Comparison of ENCODE assay signal across 24 mouse cellular contexts in the genomic region with DNA sequence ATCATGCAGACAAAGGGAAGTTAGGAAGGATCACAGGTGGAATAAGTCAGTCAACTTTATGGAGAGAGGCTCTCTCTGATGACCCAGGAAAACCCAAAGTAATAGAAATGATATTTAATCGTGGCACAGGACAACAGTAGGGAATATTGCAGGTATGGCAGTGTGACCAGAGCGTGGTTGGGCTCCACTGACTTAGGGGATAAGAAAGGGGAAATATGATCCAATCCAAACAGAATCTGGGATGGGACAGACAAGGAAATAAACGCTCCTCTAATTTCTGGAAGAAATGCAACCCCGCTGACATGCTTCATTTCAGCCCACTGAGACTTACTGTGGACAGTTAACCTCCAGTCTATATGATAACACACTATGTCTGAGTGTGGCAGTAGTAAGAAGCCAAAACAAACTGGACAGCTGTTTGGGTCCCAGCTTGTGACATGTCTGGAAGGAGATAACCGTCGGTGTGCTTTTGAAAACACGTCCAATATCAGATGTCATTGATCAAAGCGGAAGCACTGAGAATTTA.
A peak's percentile ranks its signal among the peaks of the same experiment; 100 is the strongest.
DNase-seq lines count a peak whose midpoint lies in the region; ATAC-seq and TF ChIP-seq lines count a peak whose summit lies in the region.
"Had no signal": no experiment of that assay in that cellular context is flagged by ENCODE, and none has a peak within 500 bp of the region (broad histone marks: within the 10 kb centered on the region; RNA-seq: fewer than 3 reads in every experiment).

No protein-coding gene starts in this region.

- H3K9me3 ChIP-seq in embryonic facial prominence, embryonic 13.5 days, result peaks cover 3% of the 10 kb centered on the region; the same call in 1 of the 2 replicates
- no peaks in the 10 kb centered on the region for H3K9me3 ChIP-seq in embryonic facial prominence, embryonic 10.5 days
- H3K9me3 ChIP-seq in kidney, embryonic 14.5 days (ENCODE audit: control insufficient read depth, low read length), result no peaks in the 10 kb centered on the region; the same call in 1 of the 2 replicates
- no peaks in the 10 kb centered on the region for H3K9me3 ChIP-seq in kidney, postnatal 0 days (replicated peaks; ENCODE audit: low read length)
- 0 out of 2 replicates have a peak, but pooled peaks cover 4% of the 10 kb centered on the region for H3K9me3 ChIP-seq in embryonic facial prominence, embryonic 14.5 days (ENCODE audit: control insufficient read depth, low read length)
- H3K9me3 ChIP-seq: heart, embryonic 10.5 days; heart, embryonic 13.5 days; hindbrain, embryonic 12.5 days had no signal

- no peak for TF ChIP-seq CTCF in kidney, postnatal 0 days (IDR thresholded peaks at IDR 0.05; ENCODE audit: low read depth)

- H3K4me3 ChIP-seq in embryonic facial prominence, embryonic 13.5 days, result no peak overlapping the region
- H3K4me3 ChIP-seq in embryonic facial prominence, embryonic 10.5 days, result no peak overlapping the region
- no peak overlapping the region for H3K4me3 ChIP-seq in kidney, embryonic 14.5 days (ENCODE audit: low read length)
- H3K4me3 ChIP-seq in kidney, postnatal 0 days (replicated peaks; ENCODE audit: low read depth, low read length), result no peak overlapping the region
- no peak overlapping the region for H3K4me3 ChIP-seq in embryonic facial prominence, embryonic 14.5 days (ENCODE audit: low read depth, low read length)
- H3K4me3 ChIP-seq: embryonic facial prominence, embryonic 12.5 days; forebrain, embryonic 13.5 days; gastrocnemius, adult 2 months; heart, adult 2 months; heart, embryonic 10.5 days; heart, embryonic 13.5 days; hindbrain, embryonic 12.5 days; hindbrain, embryonic 15.5 days had no signal

- H3K36me3 ChIP-seq in embryonic facial prominence, embryonic 13.5 days, result no peaks in the 10 kb centered on the region
- no peaks in the 10 kb centered on the region for H3K36me3 ChIP-seq in embryonic facial prominence, embryonic 10.5 days (replicated peaks)
- H3K36me3 ChIP-seq in kidney, embryonic 14.5 days (ENCODE audit: control insufficient read depth, insufficient read depth, low read length), result no peaks in the 10 kb centered on the region
- no peaks in the 10 kb centered on the region for H3K36me3 ChIP-seq in kidney, postnatal 0 days (ENCODE audit: insufficient read depth, low read length)
- no peaks in the 10 kb centered on the region for H3K36me3 ChIP-seq in embryonic facial prominence, embryonic 14.5 days (ENCODE audit: control insufficient read depth, insufficient read depth, low read length)
- H3K36me3 ChIP-seq: embryonic facial prominence, embryonic 12.5 days; heart, embryonic 10.5 days; heart, embryonic 13.5 days; hindbrain, embryonic 12.5 days; hindbrain, embryonic 15.5 days had no signal

- H3K4me1 ChIP-seq in embryonic facial prominence, embryonic 13.5 days, result peaks cover 22% of the 10 kb centered on the region
- peaks cover 26% of the 10 kb centered on the region for H3K4me1 ChIP-seq in embryonic facial prominence, embryonic 10.5 days
- no peaks in the 10 kb centered on the region for H3K4me1 ChIP-seq in kidney, embryonic 14.5 days (ENCODE audit: control insufficient read depth, insufficient read depth, low read length)
- H3K4me1 ChIP-seq in kidney, postnatal 0 days (replicated peaks; ENCODE audit: insufficient read depth, low read length), result no peaks in the 10 kb centered on the region
- no peaks in the 10 kb centered on the region for H3K4me1 ChIP-seq in embryonic facial prominence, embryonic 14.5 days (ENCODE audit: control insufficient read depth, insufficient read depth, low read length)
- H3K4me1 ChIP-seq: forebrain, embryonic 13.5 days; heart, embryonic 10.5 days; heart, embryonic 13.5 days; hindbrain, embryonic 15.5 days had no signal

- H3K4me2 ChIP-seq in embryonic facial prominence, embryonic 13.5 days, result no peak overlapping the region
- no peak overlapping the region for H3K4me2 ChIP-seq in kidney, embryonic 14.5 days (replicated peaks; ENCODE audit: low read depth, low read length)
- H3K4me2 ChIP-seq in kidney, postnatal 0 days (ENCODE audit: low read length), result no peak overlapping the region
- H3K4me2 ChIP-seq in embryonic facial prominence, embryonic 14.5 days (ENCODE audit: low read depth, low read length), result no peak overlapping the region
- H3K4me2 ChIP-seq: embryonic facial prominence, embryonic 12.5 days; forebrain, embryonic 13.5 days; heart, embryonic 13.5 days; hindbrain, embryonic 12.5 days; hindbrain, embryonic 15.5 days had no signal

- H3K27ac ChIP-seq in embryonic facial prominence, embryonic 13.5 days, result peak overlapping the region; percentile 75
- no peak overlapping the region for H3K27ac ChIP-seq in embryonic facial prominence, embryonic 10.5 days (replicated peaks)
- 0 out of 2 replicates have a peak overlapping the region, but pooled peaks have one; percentile 66 for H3K27ac ChIP-seq in kidney, embryonic 14.5 days (ENCODE audit: low read depth, low read length)
- H3K27ac ChIP-seq in kidney, postnatal 0 days, result no peak overlapping the region
- H3K27ac ChIP-seq in embryonic facial prominence, embryonic 14.5 days (replicated peaks; ENCODE audit: low read depth, low read length), result peak overlapping the region; percentile 16; the same call in 1 of the 2 replicates
- H3K27ac ChIP-seq: embryonic facial prominence, embryonic 12.5 days; forebrain, embryonic 13.5 days; gastrocnemius, adult 2 months; heart, adult 2 months; heart, embryonic 10.5 days; heart, embryonic 13.5 days; hindbrain, embryonic 12.5 days; hindbrain, embryonic 15.5 days had no signal

- ATAC-seq in embryonic facial prominence, embryonic 13.5 days (ENCODE audit: insufficient number of reproducible peaks, insufficient read depth, low FRiP score, low TSS enrichment, low read depth), result no peak
- ATAC-seq in kidney, embryonic 14.5 days (ENCODE audit: low FRiP score, low TSS enrichment), result peak; percentile 82
- no peak for ATAC-seq in kidney, postnatal 0 days (replicated peaks; ENCODE audit: low FRiP score, low read depth)
- ATAC-seq in embryonic facial prominence, embryonic 14.5 days (ENCODE audit: low read depth), result no peak
- ATAC-seq: activated CD4-positive, CD25-positive, alpha-beta regulatory T cell, adult 4 months; forebrain, embryonic 13.5 days; forebrain, embryonic 16.5 days had no signal

- DNase-seq in embryonic facial prominence, embryonic 10.5 days (ENCODE audit: low spot score), result no peak
- DNase-seq in kidney, adult 18-20 months, result no peak
- peak; percentile 59 for DNase-seq in kidney, postnatal 0 days (ENCODE audit: low spot score)
- DNase-seq in kidney, postnatal 36 days, result no peak
- no peak for DNase-seq in embryonic facial prominence, embryonic 14.5 days (ENCODE audit: low spot score)
- no peak for DNase-seq in gastrocnemius, postnatal 10 days
- DNase-seq: adrenal gland, adult 8-10 months; adrenal gland, postnatal 25 days; cerebellum, adult 9-10 months; cerebellum, postnatal 14 days; gastrocnemius, adult 2 months; gastrocnemius, postnatal 25 days; heart, postnatal 14 days had no signal

- H3K27me3 ChIP-seq in embryonic facial prominence, embryonic 13.5 days, result no peaks in the 10 kb centered on the region
- no peaks in the 10 kb centered on the region for H3K27me3 ChIP-seq in embryonic facial prominence, embryonic 10.5 days (replicated peaks; ENCODE audit: low read depth, poor library complexity, severe bottlenecking)
- no peaks in the 10 kb centered on the region for H3K27me3 ChIP-seq in kidney, embryonic 14.5 days (ENCODE audit: control insufficient read depth, insufficient read depth, low read length)
- no peaks in the 10 kb centered on the region for H3K27me3 ChIP-seq in kidney, postnatal 0 days (ENCODE audit: insufficient read depth, low read length)
- H3K27me3 ChIP-seq in embryonic facial prominence, embryonic 14.5 days (replicated peaks; ENCODE audit: control insufficient read depth, insufficient read depth, low read length), result no peaks in the 10 kb centered on the region
- H3K27me3 ChIP-seq: embryonic facial prominence, embryonic 12.5 days; forebrain, embryonic 13.5 days; heart, embryonic 13.5 days; hindbrain, embryonic 12.5 days; hindbrain, embryonic 15.5 days had no signal

- WGBS in embryonic facial prominence, embryonic 13.5 days, result 63% methylated on average over 8 of the region's 8 CpGs
- WGBS in embryonic facial prominence, embryonic 10.5 days, result 72% methylated on average over 8 of the region's 8 CpGs
- 34% methylated on average over 8 of the region's 8 CpGs for WGBS in kidney, embryonic 14.5 days
- WGBS in kidney, postnatal 0 days, result 34% methylated on average over 8 of the region's 8 CpGs
- WGBS in embryonic facial prominence, embryonic 14.5 days, result 56% methylated on average over 8 of the region's 8 CpGs

- no peak overlapping the region for H3K9ac ChIP-seq in embryonic facial prominence, embryonic 13.5 days
- no peak overlapping the region for H3K9ac ChIP-seq in kidney, embryonic 14.5 days (ENCODE audit: low read depth, low read length)
- no peak overlapping the region for H3K9ac ChIP-seq in kidney, postnatal 0 days (ENCODE audit: low read depth, low read length)
- H3K9ac ChIP-seq in embryonic facial prominence, embryonic 14.5 days (ENCODE audit: low read depth, low read length), result no peak overlapping the region
- H3K9ac ChIP-seq: embryonic facial prominence, embryonic 12.5 days; forebrain, embryonic 13.5 days; heart, embryonic 13.5 days; hindbrain, embryonic 12.5 days; hindbrain, embryonic 15.5 days had no signal

Comparison
In these comparisons a context has a peak if more than half of its experiments do, and no peak if none do; other contexts are left out.
1. H3K27ac ChIP-seq: peak in embryonic facial prominence, embryonic 13.5 days (single experiment), kidney, embryonic 14.5 days (single experiment) and embryonic facial prominence, embryonic 14.5 days (single experiment); none in embryonic facial prominence, embryonic 10.5 days (single experiment) and kidney, postnatal 0 days (single experiment).